Mouse (Mus musculus): ENCODE measurements around the gene Slc5a2.
A peak's percentile ranks its signal among the peaks of the same experiment; 100 is the strongest.

Slc5a2 gene

GRCm38 (mm10) chr7:128300952-128301351 is 35.5 kb downstream of the Slc5a2 start:
- DNase-seq (ENCODE audit: low spot score in 2 of 2): no peak

- DNase-seq (ENCODE audit: low spot score in 2 of 2): no peak
Observed at GRCm38 (mm10) chr7:128302151-128302550, 36.7 kb downstream of the Slc5a2 start.

- DNase-seq (ENCODE audit: low spot score in 2 of 2): no peak
Observed at GRCm38 (mm10) chr7:128304198-128304597, 38.7 kb downstream of the Slc5a2 start.

GRCm38 (mm10) chr7:128304907-128305306 is 39.5 kb downstream of the Slc5a2 start:
- peak in 1 of 2 experiments; percentile 40 for DNase-seq (ENCODE audit: low spot score in 2 of 2)

GRCm38 (mm10) chr7:128307851-128308250 is 42.4 kb downstream of the Slc5a2 start:
- no peak for DNase-seq (ENCODE audit: low spot score in 2 of 2)

- DNase-seq (ENCODE audit: low spot score in 2 of 2): no peak
Observed at GRCm38 (mm10) chr7:128309216-128309615, 43.8 kb downstream of the Slc5a2 start.

- no peak for DNase-seq (ENCODE audit: low spot score in 2 of 2)
Observed at GRCm38 (mm10) chr7:128309776-128310175, 44.3 kb downstream of the Slc5a2 start.

GRCm38 (mm10) chr7:128310229-128310688 is 44.8 kb downstream of the Slc5a2 start:
- no peak for DNase-seq (ENCODE audit: low spot score in 2 of 2)

- DNase-seq (ENCODE audit: low spot score in 2 of 2): no peak
Observed at GRCm38 (mm10) chr7:128311263-128311662, 45.8 kb downstream of the Slc5a2 start.

GRCm38 (mm10) chr7:128311811-128312210 is 46.4 kb downstream of the Slc5a2 start:
- no peak for DNase-seq (ENCODE audit: low spot score in 2 of 2)

GRCm38 (mm10) chr7:128312375-128313059 is 47.1 kb downstream of the Slc5a2 start:
- DNase-seq (ENCODE audit: low spot score in 2 of 2): no peak

- DNase-seq (ENCODE audit: low spot score in 2 of 2): no peak
Observed at GRCm38 (mm10) chr7:128313601-128314000, 48.1 kb downstream of the Slc5a2 start.

- no peak for DNase-seq (ENCODE audit: low spot score in 2 of 2)
Observed at GRCm38 (mm10) chr7:128314491-128314890, 49.0 kb downstream of the Slc5a2 start.

GRCm38 (mm10) chr7:128317011-128317410 is 51.6 kb downstream of the Slc5a2 start:
- no peak for DNase-seq (ENCODE audit: low spot score in 2 of 2)

- DNase-seq (ENCODE audit: low spot score in 2 of 2): no peak
Observed at GRCm38 (mm10) chr7:128319140-128319539, 53.7 kb downstream of the Slc5a2 start.

GRCm38 (mm10) chr7:128320219-128320816 is 54.9 kb downstream of the Slc5a2 start:
- DNase-seq (ENCODE audit: low spot score in 2 of 2): no peak

GRCm38 (mm10) chr7:128321260-128321659 is 55.8 kb downstream of the Slc5a2 start:
- no peak for DNase-seq (ENCODE audit: low spot score in 2 of 2)

Data from frontal cortex, postnatal 10 days (tissue).